Mouse (Mus musculus) midbrain, embryonic 15.5 days (tissue): ENCODE measurements around the gene Foxp1. TPM values are rescaled to one million over a fixed set of nuclear protein-coding genes. Genes with fewer than 3 reads are reported as not detected.
A peak's percentile ranks its signal among the peaks of the same experiment; 100 is the strongest.

Source experiments
- ATAC-seq: fragments of 200-750 bp; cut with Nextera tagmentation; replicated peaks from 2 replicates; pipeline ENCODE4 v1.8.0; 2017; ENCODE audit warnings: moderate TSS enrichment
- H3K27ac ChIP-seq: fragments of 300-500 bp; sonication (generic); 2 replicates; pipeline ENCODE4 v1.5.1; 2015; ENCODE audit warnings: mild to moderate bottlenecking, inconsistent platforms
- H3K27me3 ChIP-seq: fragments of 300-500 bp; sonication (generic); replicated peaks from 2 replicates; pipeline ENCODE4 v1.6.1; 2015; ENCODE audit warnings: inconsistent platforms
- H3K36me3 ChIP-seq: fragments of 300-500 bp; sonication (generic); replicated peaks from 2 replicates; pipeline ENCODE4 v1.6.1; 2015; ENCODE audit warnings: inconsistent platforms
- H3K4me1 ChIP-seq: fragments of 300-500 bp; sonication (generic); 2 replicates; pipeline ENCODE4 v1.6.1; 2015; ENCODE audit warnings: inconsistent platforms
- H3K4me2 ChIP-seq: fragments of 300-500 bp; sonication (generic); 2 replicates; pipeline ENCODE4 v1.6.1; 2015; ENCODE audit warnings: inconsistent platforms, mild to moderate bottlenecking, moderate library complexity
- H3K4me3 ChIP-seq: fragments of 300-500 bp; sonication (generic); 2 replicates; pipeline ENCODE4 v1.5.1; 2015; ENCODE audit warnings: mild to moderate bottlenecking, inconsistent platforms
- H3K9ac ChIP-seq: fragments of 300-500 bp; sonication (generic); 2 replicates; pipeline ENCODE4 v1.6.1; 2015; ENCODE audit warnings: mild to moderate bottlenecking, inconsistent platforms
- H3K9me3 ChIP-seq: fragments of 300-500 bp; sonication (generic); 2 replicates; pipeline ENCODE4 v1.6.1; 2016; ENCODE audit warnings: inconsistent platforms
- WGBS: fragments of 180-500 bp; shearing (Covaris S2); methylation state at CpG from one replicate; pipeline ENCODE4 v1.1.7; 2015; ENCODE audit warnings: mixed read lengths; 5-methylcytosine and 5-hydroxymethylcytosine counted together
- polyA plus RNA-seq: library from polyadenylated mRNA; unstranded; fragments of >200 nt; fragmentation: Nextera tagmentation; extraction: Ambion mirVana; gene quantifications from 2 replicates; pipeline ENCODE4 v1.2.1, GENCODE M21; 2015

Foxp1 gene
- polyA plus RNA-seq, 1 experiment from 2014 or later: 84.1 TPM

- H3K36me3 ChIP-seq: no peaks in the 10 kb centered on the region
Observed at GRCm38 (mm10) chr6:99274222-99274621, 248.3 kb downstream of the Foxp1 start.

DNA sequence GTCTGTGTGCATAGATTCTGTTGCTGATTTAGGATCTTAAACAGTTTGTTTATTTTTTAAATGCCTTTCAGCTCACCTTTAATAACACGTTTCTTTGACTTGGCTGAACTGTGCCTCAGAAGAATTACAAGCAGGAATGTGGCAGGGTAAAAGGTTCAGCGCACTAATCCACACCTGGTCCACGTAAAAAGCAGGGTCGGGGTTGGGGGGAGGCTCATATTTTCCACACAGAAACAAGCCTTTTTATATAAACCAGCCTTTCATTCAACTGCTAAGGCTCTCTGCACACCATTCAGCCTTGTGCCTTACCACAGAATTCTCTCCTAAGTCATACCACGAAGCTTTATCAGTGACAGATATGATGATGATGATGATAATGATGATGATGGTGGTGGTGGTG is 249.3 kb downstream of the Foxp1 start:
- H3K9me3 ChIP-seq: no peaks in the 10 kb centered on the region
- H3K4me3 ChIP-seq: no peak overlapping the region
- no peak overlapping the region for H3K27ac ChIP-seq
- H3K4me2 ChIP-seq: no peak overlapping the region
- H3K27me3 ChIP-seq: no peaks in the 10 kb centered on the region
- no peaks in the 10 kb centered on the region for H3K36me3 ChIP-seq
- H3K9ac ChIP-seq: no peak overlapping the region
- no peak for ATAC-seq
- 84% methylated on average over 5 of the region's 5 CpGs for WGBS
- H3K4me1 ChIP-seq: no peaks in the 10 kb centered on the region

More at GRCm38 (mm10) chr6:99274222-99274621, 248.3 kb downstream of the Foxp1 start:
- no peaks in the 10 kb centered on the region for H3K9me3 ChIP-seq
- no peak overlapping the region for H3K9ac ChIP-seq
- no peaks in the 10 kb centered on the region for H3K27me3 ChIP-seq
- no peak overlapping the region for H3K4me2 ChIP-seq
- 84% methylated on average over 6 of the region's 6 CpGs for WGBS
- H3K4me1 ChIP-seq: no peaks in the 10 kb centered on the region
- H3K4me3 ChIP-seq: no peak overlapping the region
- no peak for ATAC-seq
- H3K27ac ChIP-seq: no peak overlapping the region

DNA sequence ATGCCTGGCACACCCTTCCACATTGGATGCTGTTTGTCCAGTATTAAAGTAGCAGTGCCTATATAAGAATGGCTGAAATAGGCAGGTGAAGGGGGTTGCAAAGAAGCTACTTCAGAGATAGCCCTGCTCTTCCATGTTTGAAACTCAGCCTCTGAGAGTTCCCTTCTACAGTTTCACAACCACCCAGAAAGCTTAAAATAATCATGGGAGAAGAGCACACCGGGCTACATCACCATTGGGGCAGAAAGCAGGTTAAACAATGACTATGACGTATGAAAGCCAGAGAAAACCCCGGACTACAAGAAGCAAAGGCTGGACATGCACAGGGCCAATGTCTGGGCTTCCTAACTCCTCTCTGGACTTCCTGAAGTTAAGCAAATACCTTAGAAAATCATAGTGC is 250.3 kb downstream of the Foxp1 start:
- H3K9me3 ChIP-seq: no peaks in the 10 kb centered on the region
- ATAC-seq: no peak
- no peaks in the 10 kb centered on the region for H3K27me3 ChIP-seq
- H3K36me3 ChIP-seq: no peaks in the 10 kb centered on the region
- H3K27ac ChIP-seq: no peak overlapping the region
- H3K4me1 ChIP-seq: no peaks in the 10 kb centered on the region
- no peak overlapping the region for H3K4me3 ChIP-seq
- 85% methylated on average over 3 of the region's 3 CpGs for WGBS
- no peak overlapping the region for H3K9ac ChIP-seq
- H3K4me2 ChIP-seq: no peak overlapping the region

DNA sequence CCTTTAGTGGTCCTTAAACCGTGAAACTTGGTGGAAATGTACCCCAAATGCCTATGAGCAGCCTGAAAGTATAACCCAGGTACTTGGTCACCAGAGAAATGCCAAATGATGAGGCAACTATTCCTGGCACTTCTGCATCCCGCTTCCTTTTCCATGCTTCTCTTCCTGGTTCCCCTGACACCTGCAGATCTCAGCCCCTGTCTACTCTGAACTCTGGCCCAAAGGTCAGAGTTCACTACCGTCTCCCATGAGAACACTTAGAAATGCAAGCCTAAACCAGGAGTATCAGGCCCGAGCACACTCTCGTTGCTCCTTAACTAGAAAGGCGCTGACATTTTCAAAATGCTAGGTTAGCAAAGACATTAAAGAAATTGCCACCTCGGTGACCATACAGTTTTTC is 250.8 kb downstream of the Foxp1 start:
- Histone ChIP-seq H3K4me3 (no peak overlapping the region), H3K4me1 (0 out of 2 replicates have a peak, but pooled peaks cover under 1% of the 10 kb centered on the region), H3K9ac (no peak overlapping the region), H3K27me3 (no peaks in the 10 kb centered on the region), H3K9me3 (no peaks in the 10 kb centered on the region), H3K27ac (no peak overlapping the region), H3K36me3 (no peaks in the 10 kb centered on the region), H3K4me2 (no peak overlapping the region)
- WGBS: 84% methylated on average over 7 of the region's 7 CpGs
- ATAC-seq: no peak

DNA sequence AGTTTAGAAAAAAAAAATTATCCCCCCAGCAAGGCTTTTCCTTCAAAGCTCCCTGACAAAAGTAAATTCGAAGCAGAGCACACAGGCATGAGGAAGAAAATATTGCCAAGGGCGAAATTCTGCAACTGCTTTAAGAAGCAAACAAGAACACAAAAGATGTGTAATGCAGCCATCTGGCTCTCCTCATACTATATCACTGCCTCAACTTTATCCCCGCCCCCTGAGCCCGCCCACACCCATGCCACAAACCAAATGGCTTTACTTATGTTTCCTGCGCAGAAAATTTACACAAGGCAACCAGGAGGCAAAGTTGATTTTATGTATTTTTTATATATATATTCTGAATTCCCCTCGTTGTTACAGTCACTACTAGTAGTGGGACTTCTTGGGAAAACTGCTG is 252.6 kb downstream of the Foxp1 start:
- no peak for ATAC-seq
- Histone ChIP-seq H3K27me3 (no peaks in the 10 kb centered on the region), H3K4me2 (no peak overlapping the region), H3K27ac (no peak overlapping the region), H3K4me1 (peaks cover 16% of the 10 kb centered on the region), H3K9me3 (no peaks in the 10 kb centered on the region), H3K9ac (no peak overlapping the region), H3K4me3 (no peak overlapping the region), H3K36me3 (no peaks in the 10 kb centered on the region)
- 85% methylated on average over 6 of the region's 6 CpGs for WGBS

DNA sequence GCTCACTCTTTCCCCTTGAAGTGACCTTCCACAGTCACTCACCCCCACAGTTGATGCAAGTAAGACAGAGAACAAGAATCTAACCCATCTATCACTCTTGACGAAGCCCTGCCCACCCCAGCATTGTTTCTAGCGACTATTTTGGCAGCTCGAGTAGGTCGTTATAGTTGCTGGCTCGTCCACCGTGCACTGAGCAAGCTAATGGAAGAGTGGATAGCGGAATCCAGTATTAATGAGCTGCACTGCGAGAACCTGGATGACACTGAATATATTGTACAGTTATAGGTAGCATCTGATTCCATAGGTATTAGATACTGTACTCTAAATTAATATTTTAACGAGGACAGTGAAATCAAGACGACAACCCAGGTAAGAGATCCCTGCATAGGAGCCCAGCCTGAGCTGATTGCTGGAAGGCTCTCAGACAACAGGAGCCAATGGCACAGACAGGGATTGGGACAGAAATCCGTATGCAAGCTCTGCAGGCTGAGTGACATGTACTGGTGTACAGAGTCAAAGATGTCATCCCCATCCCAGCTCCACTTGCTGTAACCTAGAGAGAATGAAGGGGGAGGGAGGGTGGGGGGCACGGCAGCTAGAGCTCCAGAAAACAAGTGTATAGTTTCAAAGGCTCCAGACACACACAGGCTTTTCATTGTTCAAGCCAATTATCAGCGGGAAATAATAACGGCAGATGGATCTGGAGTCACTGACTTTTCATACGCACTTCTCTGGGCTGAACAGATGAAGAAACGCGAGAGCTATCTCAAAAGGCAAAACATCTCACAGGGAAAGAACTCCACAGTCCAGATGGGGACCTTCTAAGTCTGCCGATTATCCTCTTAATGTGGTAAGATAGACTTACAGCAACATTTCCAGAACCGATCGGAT is 254.1 kb downstream of the Foxp1 start:
- Histone ChIP-seq H3K4me2 (no peak overlapping the region), H3K27me3 (0 out of 2 replicates have a peak, but pooled peaks cover 3% of the 10 kb centered on the region), H3K4me3 (no peak overlapping the region), H3K36me3 (no peaks in the 10 kb centered on the region), H3K9ac (no peak overlapping the region), H3K9me3 (no peaks in the 10 kb centered on the region), H3K27ac (no peak overlapping the region), H3K4me1 (peaks cover 28% of the 10 kb centered on the region)
- 50% methylated on average over 20 of the region's 20 CpGs for WGBS
- peak; percentile 51; the same call in 1 of the 2 replicates for ATAC-seq

DNA sequence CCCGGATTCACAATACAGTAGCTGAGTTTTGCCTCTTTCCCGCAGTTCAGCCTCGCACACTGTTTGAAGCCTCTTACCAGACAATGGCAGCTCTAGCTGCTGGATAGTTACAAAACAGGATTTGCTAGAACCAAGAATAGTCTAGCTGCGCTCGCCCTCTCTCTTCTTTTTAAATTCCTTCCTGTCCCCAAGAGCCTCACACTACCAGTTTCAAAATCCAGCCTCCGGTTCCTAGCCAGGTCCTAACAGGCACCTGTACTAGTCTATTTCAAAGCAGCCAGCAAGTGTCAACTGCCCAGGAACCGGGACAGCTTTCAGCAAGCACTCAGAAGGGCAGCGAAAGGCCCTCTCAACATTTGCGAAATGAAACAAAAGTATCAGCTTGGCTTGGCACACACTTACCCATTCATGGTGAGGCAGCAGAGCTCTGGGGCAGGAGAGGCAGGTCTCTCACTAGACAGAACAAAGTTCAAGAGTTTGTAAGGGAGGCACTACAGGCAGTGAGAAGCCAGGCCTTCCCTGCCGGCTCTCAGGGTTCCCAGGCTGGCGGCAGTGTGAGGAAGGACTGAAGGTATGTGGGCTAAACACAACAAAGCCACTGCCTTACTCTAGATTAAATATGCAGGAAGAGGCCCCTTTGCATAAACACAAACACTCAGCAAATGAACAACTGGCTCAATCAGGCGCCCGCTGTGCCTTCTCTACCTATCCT is 256.4 kb downstream of the Foxp1 start:
- no peak for ATAC-seq

DNA sequence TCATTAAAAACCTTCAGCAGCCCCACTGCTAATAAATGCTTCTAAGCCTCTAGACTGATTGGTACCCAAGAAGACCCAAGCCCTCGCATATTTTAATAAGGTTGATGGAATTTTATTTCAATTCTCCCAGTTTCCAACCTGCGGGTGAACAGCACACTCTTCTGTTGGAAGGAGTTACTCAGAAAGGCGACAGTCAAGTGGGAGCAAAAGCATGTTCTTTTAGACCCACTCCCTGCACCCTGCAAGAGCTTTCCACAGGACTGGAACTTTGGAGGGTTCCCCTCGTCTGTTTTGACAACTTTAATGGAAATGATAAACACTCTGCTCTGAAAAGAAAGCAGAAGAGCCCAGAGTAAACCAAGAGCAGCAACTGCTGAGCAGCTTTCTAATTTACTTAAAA is 257.3 kb downstream of the Foxp1 start:
- 21% methylated on average over 4 of the region's 4 CpGs for WGBS
- Histone ChIP-seq H3K27me3 (0 out of 2 replicates have a peak, but pooled peaks cover 3% of the 10 kb centered on the region), H3K4me3 (no peak overlapping the region), H3K36me3 (no peaks in the 10 kb centered on the region), H3K9me3 (no peaks in the 10 kb centered on the region), H3K4me1 (peaks cover 34% of the 10 kb centered on the region), H3K9ac (no peak overlapping the region), H3K27ac (no peak overlapping the region), H3K4me2 (no peak overlapping the region)
- no peak for ATAC-seq

More for the DNA sequence above, 256.4 kb downstream of the Foxp1 start:
- Histone ChIP-seq H3K9ac (no peak overlapping the region; the same call in 1 of the 2 replicates), H3K4me2 (peak overlapping the region; percentile 34), H3K27ac (peak overlapping the region; percentile 55), H3K4me1 (peaks cover 32% of the 10 kb centered on the region), H3K27me3 (0 out of 2 replicates have a peak, but pooled peaks cover 3% of the 10 kb centered on the region), H3K36me3 (no peaks in the 10 kb centered on the region), H3K9me3 (no peaks in the 10 kb centered on the region), H3K4me3 (no peak overlapping the region)
- WGBS: 12% methylated on average over 13 of the region's 13 CpGs

GRCm38 (mm10) chr6:99264192-99265093 is 258.1 kb downstream of the Foxp1 start:
- peaks cover 34% of the 10 kb centered on the region for H3K4me1 ChIP-seq

DNA sequence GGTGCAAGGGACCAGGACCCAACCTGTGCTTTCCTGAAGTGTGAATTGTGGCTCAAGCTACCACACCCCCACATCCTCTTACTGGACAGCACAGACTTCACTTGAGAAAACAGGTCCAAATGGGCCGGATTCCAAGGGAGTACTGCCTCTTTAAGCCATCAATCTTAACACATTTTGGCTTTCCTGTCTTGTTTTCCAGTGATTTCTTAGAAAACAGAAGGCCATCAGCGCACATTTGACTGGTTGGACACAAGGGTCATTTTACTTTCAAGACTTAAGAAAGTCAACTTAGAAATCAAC is 258.7 kb downstream of the Foxp1 start:
- H3K27me3 ChIP-seq: 0 out of 2 replicates have a peak, but pooled peaks cover 3% of the 10 kb centered on the region
- no peak overlapping the region for H3K27ac ChIP-seq
- no peaks in the 10 kb centered on the region for H3K36me3 ChIP-seq
- WGBS: 54% methylated on average over 2 of the region's 2 CpGs
- no peak for ATAC-seq
- no peak overlapping the region for H3K9ac ChIP-seq
- H3K4me2 ChIP-seq: no peak overlapping the region
- H3K4me3 ChIP-seq: no peak overlapping the region
- H3K9me3 ChIP-seq: no peaks in the 10 kb centered on the region
- H3K4me1 ChIP-seq: peaks cover 34% of the 10 kb centered on the region

More at GRCm38 (mm10) chr6:99264192-99265093, 258.1 kb downstream of the Foxp1 start:
- Histone ChIP-seq H3K36me3 (no peaks in the 10 kb centered on the region), H3K9me3 (no peaks in the 10 kb centered on the region), H3K27me3 (0 out of 2 replicates have a peak, but pooled peaks cover 3% of the 10 kb centered on the region), H3K27ac (no peak overlapping the region), H3K4me3 (no peak overlapping the region), H3K9ac (no peak overlapping the region), H3K4me2 (no peak overlapping the region)
- ATAC-seq: no peak
- 38% methylated on average over 13 of the region's 13 CpGs for WGBS

GRCm38 (mm10) chr6:99263061-99263885 is 259.2 kb downstream of the Foxp1 start:
- Histone ChIP-seq H3K4me1 (peaks cover 34% of the 10 kb centered on the region), H3K9me3 (no peaks in the 10 kb centered on the region), H3K9ac (no peak overlapping the region), H3K27ac (no peak overlapping the region), H3K27me3 (0 out of 2 replicates have a peak, but pooled peaks cover 3% of the 10 kb centered on the region), H3K4me3 (no peak overlapping the region), H3K36me3 (no peaks in the 10 kb centered on the region), H3K4me2 (no peak overlapping the region)
- WGBS: 20% methylated on average over 12 of the region's 12 CpGs
- no peak for ATAC-seq
